Mouse (Mus musculus) lung, embryonic 16.5 days (tissue): Measurements from ENCODE around the gene Gclm. TPM values are rescaled to one million over a fixed set of nuclear protein-coding genes. Genes with fewer than 3 reads are reported as not detected.

ENCODE experiments used
- ATAC-seq: fragments of 200-750 bp; cut with Nextera tagmentation; 2 replicates; pipeline ENCODE4 v1.8.0; 2017; ENCODE audit warnings: low read depth, mild to moderate bottlenecking, moderate library complexity
- H3K27ac ChIP-seq: fragments of 300-500 bp; sonication (generic); 2 replicates; pipeline ENCODE4 v1.5.1; 2014; ENCODE audit warnings: mild to moderate bottlenecking, control low read depth, low read length
- H3K27me3 ChIP-seq: fragments of 300-500 bp; sonication (generic); 2 replicates; pipeline ENCODE4 v1.6.1; 2014; ENCODE audit warnings: low read depth, low read length, mixed read lengths; ENCODE audit not compliant: control insufficient read depth, insufficient read depth
- H3K36me3 ChIP-seq: fragments of 300-500 bp; sonication (generic); 2 replicates; pipeline ENCODE4 v1.6.1; 2014; ENCODE audit warnings: low read length; ENCODE audit not compliant: control insufficient read depth, insufficient read depth
- H3K4me1 ChIP-seq: fragments of 300-500 bp; sonication (generic); replicated peaks from 2 replicates; pipeline ENCODE4 v1.6.1; 2014; ENCODE audit warnings: low read length, mixed read lengths; ENCODE audit not compliant: control insufficient read depth, insufficient read depth
- H3K4me2 ChIP-seq: fragments of 300-500 bp; sonication (generic); 2 replicates; pipeline ENCODE4 v1.6.1; 2014; ENCODE audit warnings: low read depth, low read length, control low read depth
- H3K4me3 ChIP-seq: fragments of 300-500 bp; sonication (generic); 2 replicates; pipeline ENCODE4 v1.5.1; 2014; ENCODE audit warnings: mild to moderate bottlenecking, low read length, control low read depth
- H3K9ac ChIP-seq: fragments of 300-500 bp; sonication (generic); 2 replicates; pipeline ENCODE4 v1.6.1; 2014; ENCODE audit warnings: low read length, control low read depth
- H3K9me3 ChIP-seq: fragments of 300-500 bp; sonication (generic); 2 replicates; pipeline ENCODE4 v1.6.1; 2016; ENCODE audit warnings: low read length; ENCODE audit not compliant: control insufficient read depth
- WGBS: fragments of 180-500 bp; shearing (Covaris S2); extraction: QIAGEN DNeasy Blood & Tissue Kit; methylation state at CpG from one replicate; pipeline ENCODE4 v1.1.7; 2014; 5-methylcytosine and 5-hydroxymethylcytosine counted together
- polyA plus RNA-seq: library from polyadenylated mRNA; unstranded; fragments of >200 nt; fragmentation: Nextera tagmentation; extraction: Ambion mirVana; gene quantifications from 2 replicates; pipeline ENCODE4 v1.2.1, GENCODE M21; 2015

The Gclm gene
- polyA plus RNA-seq, 1 experiment from 2014 or later, result 78.0 TPM

GRCm38 (mm10) chr3:122293954-122294850 is 48.8 kb downstream of the Gclm start, which contains the start of gene Bcar3:
Gene Bcar3, plus strand, starts transcription at chr3:122294136.
- peak within 1 kb of the TSS; percentile 93 for H3K27ac ChIP-seq
- H3K4me1 ChIP-seq, result peaks cover 9% of the 10 kb centered on the region
- WGBS, result 7% methylated on average over 35 of the region's 37 CpGs

GRCm38 (mm10) chr3:122295511-122295910 is 50.2 kb downstream of the Gclm start:
- no peak overlapping the region for H3K4me2 ChIP-seq
- no peaks in the 10 kb centered on the region for H3K27me3 ChIP-seq
- H3K36me3 ChIP-seq, result no peaks in the 10 kb centered on the region
- 14% methylated on average over 5 of the region's 5 CpGs for WGBS
- no peak for ATAC-seq
- H3K4me3 ChIP-seq, result no peak overlapping the region
- no peaks in the 10 kb centered on the region for H3K9me3 ChIP-seq
- no peak overlapping the region for H3K27ac ChIP-seq
- no peak overlapping the region for H3K9ac ChIP-seq
- peaks cover 9% of the 10 kb centered on the region for H3K4me1 ChIP-seq

More at GRCm38 (mm10) chr3:122293954-122294850, 48.8 kb downstream of the Gclm start, which contains the start of gene Bcar3:
- H3K9ac ChIP-seq, result peak within 1 kb of the TSS; percentile 88
- H3K4me2 ChIP-seq, result peak within 1 kb of the TSS; percentile 59
- no peaks in the 10 kb centered on the region for H3K9me3 ChIP-seq
- peak within 1 kb of the TSS; percentile 85 for H3K4me3 ChIP-seq
- peak; percentile 68 for ATAC-seq
- H3K27me3 ChIP-seq, result no peaks in the 10 kb centered on the region
- no peaks in the 10 kb centered on the region for H3K36me3 ChIP-seq

GRCm38 (mm10) chr3:122296979-122297378 is 51.6 kb downstream of the Gclm start:
- Histone ChIP-seq H3K9ac (no peak overlapping the region), H3K36me3 (no peaks in the 10 kb centered on the region), H3K9me3 (no peaks in the 10 kb centered on the region), H3K27ac (no peak overlapping the region), H3K4me3 (no peak overlapping the region), H3K4me2 (no peak overlapping the region), H3K27me3 (no peaks in the 10 kb centered on the region), H3K4me1 (peaks cover 9% of the 10 kb centered on the region)
- no peak for ATAC-seq
- WGBS, result 54% methylated on average over 5 of the region's 5 CpGs

GRCm38 (mm10) chr3:122300983-122301919 is 55.9 kb downstream of the Gclm start:
- H3K4me3 ChIP-seq, result no peak overlapping the region
- WGBS, result 58% methylated on average over 9 of the region's 9 CpGs
- no peak overlapping the region for H3K4me2 ChIP-seq
- no peaks in the 10 kb centered on the region for H3K27me3 ChIP-seq
- no peak; the same call in 1 of the 2 replicates for ATAC-seq
- no peak overlapping the region for H3K9ac ChIP-seq
- no peaks in the 10 kb centered on the region for H3K4me1 ChIP-seq
- H3K9me3 ChIP-seq, result no peaks in the 10 kb centered on the region
- H3K36me3 ChIP-seq, result no peaks in the 10 kb centered on the region
- H3K27ac ChIP-seq, result no peak overlapping the region

- Histone ChIP-seq H3K9ac (no peak overlapping the region), H3K27me3 (no peaks in the 10 kb centered on the region), H3K4me2 (no peak overlapping the region), H3K4me1 (no peaks in the 10 kb centered on the region), H3K4me3 (no peak overlapping the region), H3K9me3 (no peaks in the 10 kb centered on the region), H3K36me3 (no peaks in the 10 kb centered on the region), H3K27ac (no peak overlapping the region)
- no peak for ATAC-seq
- WGBS, result 78% methylated on average over 4 of the region's 4 CpGs
Observed at GRCm38 (mm10) chr3:122304560-122304959, 59.2 kb downstream of the Gclm start.

GRCm38 (mm10) chr3:122307894-122308671 is 62.7 kb downstream of the Gclm start:
- ATAC-seq, result peak; percentile 35; the same call in 1 of the 2 replicates
- Histone ChIP-seq H3K9ac (no peak overlapping the region), H3K4me2 (no peak overlapping the region), H3K9me3 (no peaks in the 10 kb centered on the region), H3K36me3 (no peaks in the 10 kb centered on the region), H3K4me3 (no peak overlapping the region), H3K4me1 (no peaks in the 10 kb centered on the region), H3K27ac (no peak overlapping the region), H3K27me3 (no peaks in the 10 kb centered on the region)
- 35% methylated on average over 4 of the region's 4 CpGs for WGBS

GRCm38 (mm10) chr3:122308981-122309380 is 63.6 kb downstream of the Gclm start:
- H3K4me3 ChIP-seq, result no peak overlapping the region
- no peaks in the 10 kb centered on the region for H3K9me3 ChIP-seq
- no peaks in the 10 kb centered on the region; the same call in 1 of the 2 replicates for H3K4me1 ChIP-seq
- no peak overlapping the region for H3K27ac ChIP-seq
- ATAC-seq, result no peak
- H3K27me3 ChIP-seq, result no peaks in the 10 kb centered on the region
- WGBS, result 23% methylated on average over 6 of the region's 6 CpGs
- H3K4me2 ChIP-seq, result no peak overlapping the region
- no peaks in the 10 kb centered on the region for H3K36me3 ChIP-seq
- no peak overlapping the region for H3K9ac ChIP-seq

- H3K9me3 ChIP-seq, result no peaks in the 10 kb centered on the region
- whole genome bisulfite sequencing, result 7% methylated on average over 2 of the region's 2 CpGs
- no peaks in the 10 kb centered on the region for H3K36me3 ChIP-seq
- H3K4me2 ChIP-seq, result no peak overlapping the region
- H3K4me3 ChIP-seq, result no peak overlapping the region
- no peak overlapping the region for H3K27ac ChIP-seq
- ATAC-seq, result peak; percentile 34; the same call in 1 of the 2 replicates
- H3K4me1 ChIP-seq, result peaks cover 4% of the 10 kb centered on the region
- H3K9ac ChIP-seq, result no peak overlapping the region
- no peaks in the 10 kb centered on the region for H3K27me3 ChIP-seq
Observed at GRCm38 (mm10) chr3:122312078-122312477, 66.7 kb downstream of the Gclm start.
